In the genomic region with DNA sequence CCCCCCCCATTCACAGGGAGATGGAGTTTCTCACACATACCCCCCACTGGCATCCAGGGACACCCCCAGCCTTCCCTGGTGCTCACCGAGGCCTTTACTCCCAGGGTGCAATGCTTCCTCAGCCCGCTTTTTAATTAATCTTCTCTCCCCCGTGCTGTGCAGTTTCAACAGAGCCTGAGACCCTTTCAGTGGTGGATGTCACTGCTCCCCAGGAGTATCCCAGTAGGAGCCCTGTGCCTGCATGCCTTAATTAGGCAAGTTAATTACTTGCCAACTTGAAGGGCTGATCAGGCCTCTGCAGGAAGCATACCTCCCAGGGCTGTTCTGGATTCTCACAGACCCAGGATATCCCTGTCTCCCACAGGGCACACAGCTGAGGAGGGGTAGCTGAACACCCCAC, we compare ENCODE assay signal across 17 mouse cellular contexts.
DNase-seq lines count a peak whose midpoint lies in the region; ATAC-seq and TF ChIP-seq lines count a peak whose summit lies in the region.
"Had no signal": no experiment of that assay in that cellular context is flagged by ENCODE, and none has a peak within 500 bp of the region (broad histone marks: within the 10 kb centered on the region; RNA-seq: fewer than 3 reads in every experiment).

No protein-coding gene starts in this region.

- no peak overlapping the region for H3K27ac ChIP-seq in kidney, embryonic 16.5 days (ENCODE audit: low read length)
- H3K27ac ChIP-seq in kidney, adult 2 months (ENCODE audit: insufficient read depth, low read depth, low read length) = no peak overlapping the region
- H3K27ac ChIP-seq in forebrain, postnatal 0 days (ENCODE audit: low read depth, low read length) = no peak overlapping the region
- H3K27ac ChIP-seq in midbrain, embryonic 14.5 days (replicated peaks; ENCODE audit: low read depth, low read length) = peak overlapping the region; percentile 32; the same call in 1 of the 2 replicates
- H3K27ac ChIP-seq: embryonic facial prominence, embryonic 15.5 days; liver, embryonic 13.5 days had no signal

- no peaks in the 10 kb centered on the region for H3K36me3 ChIP-seq in kidney, embryonic 16.5 days (ENCODE audit: insufficient read depth, low read length)
- no peaks in the 10 kb centered on the region for H3K36me3 ChIP-seq in kidney, adult 2 months (ENCODE audit: control insufficient read depth, insufficient read depth, low read length)
- no peaks in the 10 kb centered on the region for H3K36me3 ChIP-seq in forebrain, postnatal 0 days (ENCODE audit: insufficient read depth)
- H3K36me3 ChIP-seq in midbrain, embryonic 14.5 days (ENCODE audit: control insufficient read depth, insufficient read depth, low read length) = no peaks in the 10 kb centered on the region
- H3K36me3 ChIP-seq: embryonic facial prominence, embryonic 15.5 days; liver, embryonic 13.5 days had no signal

- H3K9ac ChIP-seq in kidney, embryonic 16.5 days (replicated peaks; ENCODE audit: low read length) = no peak overlapping the region
- H3K9ac ChIP-seq in forebrain, postnatal 0 days = no peak overlapping the region
- H3K9ac ChIP-seq in midbrain, embryonic 14.5 days (replicated peaks; ENCODE audit: low read length) = 0 out of 2 replicates have a peak overlapping the region, but pooled peaks have one; percentile 9
- H3K9ac ChIP-seq: embryonic facial prominence, embryonic 15.5 days; liver, embryonic 13.5 days had no signal

- H3K9me3 ChIP-seq in kidney, embryonic 16.5 days (ENCODE audit: low read length) = no peaks in the 10 kb centered on the region
- no peaks in the 10 kb centered on the region for H3K9me3 ChIP-seq in forebrain, postnatal 0 days (ENCODE audit: low read length)
- H3K9me3 ChIP-seq in midbrain, embryonic 14.5 days (ENCODE audit: control insufficient read depth, low read length) = no peaks in the 10 kb centered on the region
- H3K9me3 ChIP-seq: embryonic facial prominence, embryonic 15.5 days; liver, embryonic 13.5 days had no signal

- no peak overlapping the region for H3K4me2 ChIP-seq in kidney, embryonic 16.5 days (replicated peaks; ENCODE audit: low read depth, low read length)
- H3K4me2 ChIP-seq in forebrain, postnatal 0 days (ENCODE audit: low read depth) = no peak overlapping the region
- H3K4me2 ChIP-seq in midbrain, embryonic 14.5 days (ENCODE audit: low read length) = no peak overlapping the region
- H3K4me2 ChIP-seq: embryonic facial prominence, embryonic 15.5 days; heart, embryonic 11.5 days; liver, embryonic 13.5 days had no signal

- DNase-seq in kidney, adult 2 months = no peak
- DNase-seq in forebrain, postnatal 0 days = peak; percentile 10
- peak; percentile 52 for DNase-seq in midbrain, embryonic 14.5 days
- peak; percentile 55 for DNase-seq in retina, postnatal 1 day
- no peak for DNase-seq in T-cell, adult 2 months (ENCODE audit: low spot score)
- no peak for DNase-seq in lung, postnatal 25 days (ENCODE audit: low spot score)
- DNase-seq: B cell, adult 2 months; cerebellum, adult 11-12 months; heart, postnatal 36 days; kidney, adult 11 months; kidney, postnatal 4 days; liver, embryonic 13.5 days; thymus, postnatal 14 days had no signal

- no peaks in the 10 kb centered on the region; the same call in 1 of the 2 replicates for H3K4me1 ChIP-seq in kidney, embryonic 16.5 days (ENCODE audit: insufficient read depth, low read length)
- H3K4me1 ChIP-seq in kidney, adult 2 months (ENCODE audit: control insufficient read depth, insufficient read depth, low read length) = no peaks in the 10 kb centered on the region
- no peaks in the 10 kb centered on the region for H3K4me1 ChIP-seq in forebrain, postnatal 0 days (ENCODE audit: insufficient read depth)
- peaks cover 10% of the 10 kb centered on the region; the same call in 1 of the 2 replicates for H3K4me1 ChIP-seq in midbrain, embryonic 14.5 days (ENCODE audit: control insufficient read depth, insufficient read depth, low read length)
- H3K4me1 ChIP-seq: embryonic facial prominence, embryonic 15.5 days; liver, embryonic 13.5 days had no signal

- H3K27me3 ChIP-seq in kidney, embryonic 16.5 days (ENCODE audit: insufficient read depth, low read length) = no peaks in the 10 kb centered on the region
- H3K27me3 ChIP-seq in kidney, adult 2 months (replicated peaks; ENCODE audit: control insufficient read depth, insufficient read depth, low read length) = no peaks in the 10 kb centered on the region
- no peaks in the 10 kb centered on the region for H3K27me3 ChIP-seq in forebrain, postnatal 0 days (ENCODE audit: insufficient read depth, low read length)
- no peaks in the 10 kb centered on the region for H3K27me3 ChIP-seq in midbrain, embryonic 14.5 days (ENCODE audit: control insufficient read depth, insufficient read depth, low read length)
- H3K27me3 ChIP-seq: embryonic facial prominence, embryonic 15.5 days; liver, embryonic 13.5 days had no signal

- TF ChIP-seq CTCF in kidney, adult 2 months (conservative IDR thresholded peaks at IDR 0.05; ENCODE audit: insufficient read depth, insufficient read length, low read depth, low read length) = no peak
- no peak for TF ChIP-seq CTCF in forebrain, postnatal 0 days (IDR thresholded peaks at IDR 0.05; ENCODE audit: low read depth)

- TF ChIP-seq POLR2A in kidney, adult 2 months (IDR thresholded peaks at IDR 0.05; ENCODE audit: low read depth, low read length) = no peak

- no peak overlapping the region for H3K4me3 ChIP-seq in kidney, embryonic 16.5 days (ENCODE audit: low read length)
- H3K4me3 ChIP-seq in kidney, adult 2 months (ENCODE audit: insufficient read depth, low read depth, low read length) = no peak overlapping the region
- H3K4me3 ChIP-seq in forebrain, postnatal 0 days (ENCODE audit: low read depth, low read length) = no peak overlapping the region
- H3K4me3 ChIP-seq in midbrain, embryonic 14.5 days (replicated peaks; ENCODE audit: low read depth, low read length) = no peak overlapping the region
- H3K4me3 ChIP-seq: embryonic facial prominence, embryonic 15.5 days; liver, embryonic 13.5 days had no signal

- WGBS in kidney, embryonic 16.5 days = 33% methylated on average over 3 of the region's 3 CpGs
- WGBS in kidney, adult 2 months = 45% methylated on average over 3 of the region's 3 CpGs
- 3% methylated on average over 3 of the region's 3 CpGs for WGBS in forebrain, postnatal 0 days
- WGBS in midbrain, embryonic 14.5 days = 6% methylated on average over 3 of the region's 3 CpGs

- peak; percentile 23; the same call in 1 of the 2 replicates for ATAC-seq in kidney, embryonic 16.5 days (ENCODE audit: low FRiP score, low TSS enrichment)
- peak; percentile 47; the same call in 1 of the 2 replicates for ATAC-seq in forebrain, postnatal 0 days
- peak; percentile 20; the same call in 1 of the 2 replicates for ATAC-seq in midbrain, embryonic 14.5 days (ENCODE audit: low FRiP score, low TSS enrichment)
- no peak for ATAC-seq in megakaryocyte, adult 5-6 weeks (ENCODE audit: poor library complexity, severe bottlenecking)

Comparison
In these comparisons a context has a peak if more than half of its experiments do, and no peak if none do; other contexts are left out.
1. DNase-seq: peak in forebrain, postnatal 0 days (single experiment), midbrain, embryonic 14.5 days (single experiment) and retina, postnatal 1 day (single experiment); none in kidney, adult 2 months (single experiment), T-cell, adult 2 months (single experiment) and lung, postnatal 25 days (single experiment).